Mouse (Mus musculus): ENCODE results near the gene Hk1. TPM values are rescaled to one million over a fixed set of nuclear protein-coding genes. Genes with fewer than 3 reads are reported as not detected.
"Not testable (repeated sequence)": the region's sequence is repeated elsewhere in the genome, so short reads cannot be mapped to it uniquely, and the experiment has no call there.

Gene Hk1
- polyA plus RNA-seq, 1 experiment from 2014 or later, result 48.8 TPM

- no peak overlapping the region for H3K9ac ChIP-seq
- H3K9me3 ChIP-seq, result no peaks in the 10 kb centered on the region
- no peak overlapping the region for H3K4me2 ChIP-seq
- no peak overlapping the region for H3K27ac ChIP-seq
- WGBS, result 85% methylated on average over 10 of the region's 10 CpGs
- H3K4me1 ChIP-seq, result peaks cover 18% of the 10 kb centered on the region; the same call in 1 of the 2 replicates
- H3K27me3 ChIP-seq, result no peaks in the 10 kb centered on the region
- H3K4me3 ChIP-seq, result no peak overlapping the region
- no peaks in the 10 kb centered on the region for H3K36me3 ChIP-seq
- no peak for ATAC-seq (ENCODE audit: insufficient number of reproducible peaks, low FRiP score, low TSS enrichment, low read depth)
Measured at GRCm38 (mm10) chr10:62328886-62329412, 50.8 kb downstream of the Hk1 start.

GRCm38 (mm10) chr10:62327572-62328317, 52.0 kb downstream of the Hk1 start:
- Histone ChIP-seq H3K9me3 (no peaks in the 10 kb centered on the region), H3K4me1 (peaks cover 17% of the 10 kb centered on the region; the same call in 1 of the 2 replicates), H3K4me3 (no peak overlapping the region), H3K9ac (no peak overlapping the region), H3K36me3 (no peaks in the 10 kb centered on the region), H3K27me3 (no peaks in the 10 kb centered on the region), H3K27ac (no peak overlapping the region), H3K4me2 (no peak overlapping the region)
- no peak for ATAC-seq (ENCODE audit: insufficient number of reproducible peaks, low FRiP score, low TSS enrichment, low read depth)
- 50% methylated on average over 23 of the region's 23 CpGs for WGBS

DNA sequence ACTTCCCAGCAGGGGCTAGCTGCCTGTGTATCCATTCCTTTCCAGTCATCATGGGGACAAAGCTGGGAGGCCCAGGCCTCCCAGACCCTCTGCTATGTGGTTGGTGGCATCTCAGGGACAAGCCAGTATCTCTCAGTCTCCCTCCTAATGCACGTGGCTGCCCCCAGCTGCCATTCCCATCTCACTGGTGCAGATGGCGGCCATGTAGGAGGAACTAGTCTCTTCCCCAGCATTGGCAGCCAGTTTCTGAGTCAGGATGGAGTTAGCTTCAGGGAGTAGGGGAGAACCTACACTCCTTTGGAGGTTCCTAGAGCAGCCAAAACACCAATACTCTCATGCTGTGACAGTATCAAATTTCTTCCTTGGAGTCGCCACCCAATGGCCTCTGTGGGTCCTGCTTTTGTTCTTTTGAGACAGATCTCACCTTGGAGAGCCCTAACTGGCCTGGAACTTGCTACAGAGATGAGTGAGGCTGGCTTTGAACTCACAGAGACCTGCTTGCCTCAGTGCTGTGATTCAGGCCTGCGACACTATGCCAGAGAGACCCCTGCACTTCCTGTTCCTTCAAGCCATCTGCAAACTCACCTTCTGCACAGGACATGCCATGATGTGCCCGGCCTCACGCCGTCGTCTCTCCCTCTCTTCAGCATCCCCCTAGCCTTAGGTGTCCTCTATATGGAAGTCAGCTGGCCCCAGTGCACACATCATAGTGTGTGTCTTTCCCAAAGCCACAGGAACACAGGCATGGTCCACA, 52.7 kb downstream of the Hk1 start:
- ATAC-seq (ENCODE audit: insufficient number of reproducible peaks, low FRiP score, low TSS enrichment, low read depth), result no peak
- WGBS, result 75% methylated on average over 8 of the region's 8 CpGs

DNA sequence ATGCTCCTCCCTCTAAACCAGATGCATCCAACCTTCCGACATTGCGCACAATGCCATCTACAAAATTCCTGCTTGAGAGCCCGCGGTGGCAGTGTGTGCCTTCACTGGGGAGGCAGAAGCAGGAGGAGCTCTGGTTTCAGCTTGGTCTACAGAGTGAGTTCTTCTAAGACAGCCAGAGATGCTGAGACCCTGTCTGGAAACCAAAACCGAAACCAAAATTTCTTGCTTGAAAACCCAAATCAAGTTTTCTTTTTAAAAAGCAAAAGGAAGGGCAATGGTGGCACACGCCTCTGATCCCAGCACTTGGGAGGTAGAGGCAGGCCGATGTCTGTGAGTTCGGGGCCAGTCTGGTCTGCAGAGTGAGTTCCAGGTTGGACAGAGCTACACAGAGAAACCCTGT, 53.7 kb downstream of the Hk1 start:
- no peak overlapping the region for H3K4me2 ChIP-seq
- no peaks in the 10 kb centered on the region for H3K36me3 ChIP-seq
- H3K9me3 ChIP-seq, result no peaks in the 10 kb centered on the region
- H3K4me1 ChIP-seq, result peaks cover 8% of the 10 kb centered on the region; the same call in 1 of the 2 replicates
- no peak overlapping the region for H3K27ac ChIP-seq
- no peak for ATAC-seq (ENCODE audit: insufficient number of reproducible peaks, low FRiP score, low TSS enrichment, low read depth)
- H3K9ac ChIP-seq, result no peak overlapping the region
- no peak overlapping the region for H3K4me3 ChIP-seq
- no peaks in the 10 kb centered on the region for H3K27me3 ChIP-seq
- WGBS, result 92% methylated on average over 8 of the region's 8 CpGs

More for the DNA sequence above, 52.7 kb downstream of the Hk1 start:
- no peak overlapping the region for H3K27ac ChIP-seq
- no peaks in the 10 kb centered on the region for H3K9me3 ChIP-seq
- no peak overlapping the region for H3K9ac ChIP-seq
- no peaks in the 10 kb centered on the region for H3K27me3 ChIP-seq
- H3K4me3 ChIP-seq, result no peak overlapping the region
- peaks cover 11% of the 10 kb centered on the region; the same call in 1 of the 2 replicates for H3K4me1 ChIP-seq
- no peak overlapping the region for H3K4me2 ChIP-seq
- no peaks in the 10 kb centered on the region for H3K36me3 ChIP-seq

DNA sequence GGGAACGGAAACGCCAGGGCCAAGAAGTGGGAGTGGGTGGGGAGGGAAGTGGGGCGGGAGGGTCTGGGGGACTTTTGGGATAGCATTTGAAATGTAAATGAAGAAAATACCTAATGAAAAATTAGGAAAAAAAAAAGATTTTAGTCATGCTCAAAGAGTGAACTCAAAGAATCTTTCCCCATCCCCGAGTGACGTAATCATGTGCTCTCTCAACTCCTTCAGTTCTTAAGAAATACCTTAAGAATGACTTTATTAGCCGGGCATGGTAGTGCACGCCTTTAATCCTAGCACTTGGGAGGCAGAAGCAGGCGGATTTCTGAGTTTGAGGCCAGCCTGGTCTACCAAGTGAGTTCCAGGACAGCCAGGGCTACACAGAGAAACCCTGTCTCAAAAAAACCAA, 56.9 kb downstream of the Hk1 start:
- WGBS, result 86% methylated on average over 8 of the region's 8 CpGs
- H3K4me2 ChIP-seq; H3K9ac ChIP-seq; H3K27ac ChIP-seq; H3K27me3 ChIP-seq; H3K9me3 ChIP-seq; H3K4me1 ChIP-seq; ATAC-seq (ENCODE audit: insufficient number of reproducible peaks, low FRiP score, low TSS enrichment, low read depth); H3K4me3 ChIP-seq; H3K36me3 ChIP-seq: not testable (repeated sequence)

GRCm38 (mm10) chr10:62321457-62321856, 58.3 kb downstream of the Hk1 start:
- H3K27me3 ChIP-seq, result no peaks in the 10 kb centered on the region
- H3K4me1 ChIP-seq, result peaks cover 2% of the 10 kb centered on the region; the same call in 1 of the 2 replicates
- no peak overlapping the region for H3K4me3 ChIP-seq
- no peaks in the 10 kb centered on the region for H3K36me3 ChIP-seq
- no peak overlapping the region for H3K4me2 ChIP-seq
- 73% methylated on average over 9 of the region's 9 CpGs for WGBS
- no peak overlapping the region for H3K9ac ChIP-seq
- no peak overlapping the region for H3K27ac ChIP-seq
- ATAC-seq (ENCODE audit: insufficient number of reproducible peaks, low FRiP score, low TSS enrichment, low read depth), result no peak
- H3K9me3 ChIP-seq, result no peaks in the 10 kb centered on the region

- Histone ChIP-seq H3K27ac (no peak overlapping the region), H3K4me1 (peaks cover 2% of the 10 kb centered on the region; the same call in 1 of the 2 replicates), H3K9me3 (no peaks in the 10 kb centered on the region), H3K4me3 (no peak overlapping the region), H3K27me3 (no peaks in the 10 kb centered on the region), H3K9ac (no peak overlapping the region), H3K36me3 (no peaks in the 10 kb centered on the region), H3K4me2 (no peak overlapping the region)
- WGBS, result 83% methylated on average over 9 of the region's 9 CpGs
- no peak for ATAC-seq (ENCODE audit: insufficient number of reproducible peaks, low FRiP score, low TSS enrichment, low read depth)
Measured at GRCm38 (mm10) chr10:62320402-62320978, 59.2 kb downstream of the Hk1 start.

DNA sequence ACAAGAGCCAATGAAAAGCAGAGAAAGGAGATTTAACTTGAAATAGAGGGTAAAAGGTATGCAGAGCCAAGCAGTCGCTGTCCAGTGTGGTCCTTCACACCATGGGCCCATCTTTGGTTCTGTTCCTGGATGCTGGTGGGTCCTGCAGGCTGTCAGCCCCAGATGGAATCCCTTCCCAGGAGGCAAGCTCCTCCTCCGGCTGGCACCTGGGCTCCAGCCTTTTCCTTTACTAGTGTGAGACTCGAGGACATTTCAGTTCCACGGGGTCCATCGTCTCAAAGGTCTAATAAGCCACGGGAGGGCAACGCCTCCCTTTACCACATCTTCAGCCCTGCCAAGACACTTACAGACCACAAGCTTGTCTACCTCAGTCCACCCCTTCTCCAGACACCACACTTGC, 60.6 kb downstream of the Hk1 start:
- 76% methylated on average over 7 of the region's 7 CpGs for WGBS
- no peak overlapping the region for H3K4me2 ChIP-seq
- no peak for ATAC-seq (ENCODE audit: insufficient number of reproducible peaks, low FRiP score, low TSS enrichment, low read depth)
- H3K4me1 ChIP-seq, result peaks cover 2% of the 10 kb centered on the region; the same call in 1 of the 2 replicates
- no peaks in the 10 kb centered on the region for H3K9me3 ChIP-seq
- no peak overlapping the region for H3K9ac ChIP-seq
- 0 out of 2 replicates have a peak, but pooled peaks cover 2% of the 10 kb centered on the region for H3K36me3 ChIP-seq
- no peaks in the 10 kb centered on the region for H3K27me3 ChIP-seq
- H3K4me3 ChIP-seq, result no peak overlapping the region
- no peak overlapping the region for H3K27ac ChIP-seq

- Histone ChIP-seq H3K27ac (no peak overlapping the region), H3K36me3 (0 out of 2 replicates have a peak, but pooled peaks cover 2% of the 10 kb centered on the region), H3K9ac (no peak overlapping the region), H3K27me3 (no peaks in the 10 kb centered on the region), H3K4me3 (no peak overlapping the region), H3K9me3 (no peaks in the 10 kb centered on the region), H3K4me1 (peaks cover 7% of the 10 kb centered on the region), H3K4me2 (no peak overlapping the region)
- no peak for ATAC-seq (ENCODE audit: insufficient number of reproducible peaks, low FRiP score, low TSS enrichment, low read depth)
- 74% methylated on average over 8 of the region's 8 CpGs for WGBS
Measured at GRCm38 (mm10) chr10:62316467-62316866, 63.2 kb downstream of the Hk1 start.

- no peak overlapping the region for H3K4me2 ChIP-seq
- peaks cover 10% of the 10 kb centered on the region for H3K4me1 ChIP-seq
- H3K9me3 ChIP-seq, result no peaks in the 10 kb centered on the region
- no peaks in the 10 kb centered on the region for H3K27me3 ChIP-seq
- 0 out of 2 replicates have a peak, but pooled peaks cover 2% of the 10 kb centered on the region for H3K36me3 ChIP-seq
- no peak overlapping the region for H3K4me3 ChIP-seq
- ATAC-seq (ENCODE audit: insufficient number of reproducible peaks, low FRiP score, low TSS enrichment, low read depth), result no peak
- no peak overlapping the region for H3K27ac ChIP-seq
- 67% methylated on average over 15 of the region's 15 CpGs for WGBS
- H3K9ac ChIP-seq, result no peak overlapping the region
Measured at GRCm38 (mm10) chr10:62313885-62314424, 65.8 kb downstream of the Hk1 start.

DNA sequence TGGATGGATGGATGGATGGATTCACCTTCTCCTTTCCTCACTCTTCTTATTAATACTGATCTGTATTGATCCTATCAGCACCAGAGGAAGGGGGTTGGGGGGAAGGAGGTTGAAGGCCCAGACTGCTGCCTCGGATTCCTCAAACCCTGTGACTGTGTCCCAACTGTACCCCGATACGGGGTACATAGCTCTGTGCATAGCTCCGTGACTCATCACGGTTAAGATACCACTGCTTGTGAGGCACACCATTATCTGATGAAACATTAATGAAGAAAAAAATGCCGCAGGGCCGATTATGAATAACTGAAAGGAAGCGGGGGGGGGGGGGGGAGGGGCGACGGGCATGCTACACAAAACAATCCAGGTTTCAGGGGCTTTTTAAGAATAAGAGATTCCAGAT, 66.6 kb downstream of the Hk1 start:
- no peak overlapping the region for H3K9ac ChIP-seq
- peaks cover 10% of the 10 kb centered on the region for H3K4me1 ChIP-seq
- 71% methylated on average over 10 of the region's 10 CpGs for WGBS
- no peak overlapping the region for H3K4me2 ChIP-seq
- no peak for ATAC-seq (ENCODE audit: insufficient number of reproducible peaks, low FRiP score, low TSS enrichment, low read depth)
- no peak overlapping the region for H3K27ac ChIP-seq
- no peak overlapping the region for H3K4me3 ChIP-seq
- no peaks in the 10 kb centered on the region for H3K27me3 ChIP-seq
- H3K36me3 ChIP-seq, result 0 out of 2 replicates have a peak, but pooled peaks cover 2% of the 10 kb centered on the region
- no peaks in the 10 kb centered on the region for H3K9me3 ChIP-seq
